Mouse (Mus musculus): ENCODE measurements around the gene Ubqln4. TPM values are rescaled to one million over a fixed set of nuclear protein-coding genes. Genes with fewer than 3 reads are reported as not detected.

Gene Ubqln4
- 42.4 and 47.8 TPM in 2 replicates for polyA plus RNA-seq (2014; fragmentation: Nextera tagmentation; extraction: Ambion mirVana)

- no peaks in the 10 kb centered on the region for H3K27me3 ChIP-seq (ENCODE audit: control insufficient read depth, insufficient read depth, low read length)
- ATAC-seq (ENCODE audit: low FRiP score, low TSS enrichment) (peak; percentile 88), DNase-seq (peak; percentile 94)
- H3K27ac ChIP-seq (replicated peaks; ENCODE audit: low read depth, low read length): peak within 1 kb of the TSS; percentile 93
- H3K4me1 ChIP-seq (ENCODE audit: control insufficient read depth, insufficient read depth, low read length): peaks cover 14% of the 10 kb centered on the region
- H3K36me3 ChIP-seq (ENCODE audit: control insufficient read depth, insufficient read depth, low read length): peaks cover 28% of the 10 kb centered on the region
- H3K9ac ChIP-seq (replicated peaks; ENCODE audit: low read length): peak within 1 kb of the TSS; percentile 88
- peak within 1 kb of the TSS; percentile 91 for H3K4me3 ChIP-seq (replicated peaks; ENCODE audit: low read depth, low read length)
- WGBS: under 1% methylated on average over 35 of the region's 37 CpGs
- H3K4me2 ChIP-seq (ENCODE audit: low read length): peak within 1 kb of the TSS; percentile 91
- no peaks in the 10 kb centered on the region for H3K9me3 ChIP-seq (ENCODE audit: control insufficient read depth, low read length)
Measured at GRCm38 (mm10) chr3:88553525-88553879, at the start of gene Ubqln4. Ubqln4 (plus strand) TSS chr3:88553758.

GRCm38 (mm10) chr3:88503881-88504746 is 49.4 kb upstream of the Ubqln4 start:
- no peak for DNase-seq
- peaks cover 18% of the 10 kb centered on the region for H3K4me1 ChIP-seq (ENCODE audit: control insufficient read depth, insufficient read depth, low read length)
- WGBS: 51% methylated on average over 8 of the region's 8 CpGs
- no peak overlapping the region for H3K9ac ChIP-seq (replicated peaks; ENCODE audit: low read length)
- H3K4me2 ChIP-seq (ENCODE audit: low read length): no peak overlapping the region
- no peak for ATAC-seq (ENCODE audit: low FRiP score, low TSS enrichment)
- H3K27me3 ChIP-seq (ENCODE audit: control insufficient read depth, insufficient read depth, low read length): peaks cover 10% of the 10 kb centered on the region; the same call in 1 of the 2 replicates
- no peak overlapping the region for H3K4me3 ChIP-seq (replicated peaks; ENCODE audit: low read depth, low read length)
- H3K36me3 ChIP-seq (ENCODE audit: control insufficient read depth, insufficient read depth, low read length): no peaks in the 10 kb centered on the region
- no peak overlapping the region for H3K27ac ChIP-seq (replicated peaks; ENCODE audit: low read depth, low read length)
- H3K9me3 ChIP-seq (ENCODE audit: control insufficient read depth, low read length): no peaks in the 10 kb centered on the region

GRCm38 (mm10) chr3:88505081-88505480 is 48.5 kb upstream of the Ubqln4 start:
- Histone ChIP-seq H3K36me3 (ENCODE audit: control insufficient read depth, insufficient read depth, low read length) (no peaks in the 10 kb centered on the region), H3K27ac (replicated peaks; ENCODE audit: low read depth, low read length) (no peak overlapping the region), H3K4me1 (ENCODE audit: control insufficient read depth, insufficient read depth, low read length) (peaks cover 27% of the 10 kb centered on the region), H3K9me3 (ENCODE audit: control insufficient read depth, low read length) (no peaks in the 10 kb centered on the region), H3K4me3 (replicated peaks; ENCODE audit: low read depth, low read length) (no peak overlapping the region), H3K4me2 (ENCODE audit: low read length) (no peak overlapping the region), H3K9ac (replicated peaks; ENCODE audit: low read length) (no peak overlapping the region), H3K27me3 (ENCODE audit: control insufficient read depth, insufficient read depth, low read length) (peaks cover 10% of the 10 kb centered on the region; the same call in 1 of the 2 replicates)
- ATAC-seq (ENCODE audit: low FRiP score, low TSS enrichment) (no peak), DNase-seq (no peak)
- WGBS: 76% methylated on average over 6 of the region's 6 CpGs

- Histone ChIP-seq H3K4me2 (ENCODE audit: low read length) (no peak overlapping the region), H3K4me3 (replicated peaks; ENCODE audit: low read depth, low read length) (no peak overlapping the region), H3K27me3 (ENCODE audit: control insufficient read depth, insufficient read depth, low read length) (peaks cover 10% of the 10 kb centered on the region; the same call in 1 of the 2 replicates), H3K27ac (replicated peaks; ENCODE audit: low read depth, low read length) (no peak overlapping the region), H3K9me3 (ENCODE audit: control insufficient read depth, low read length) (no peaks in the 10 kb centered on the region), H3K4me1 (ENCODE audit: control insufficient read depth, insufficient read depth, low read length) (peaks cover 34% of the 10 kb centered on the region), H3K36me3 (ENCODE audit: control insufficient read depth, insufficient read depth, low read length) (no peaks in the 10 kb centered on the region), H3K9ac (replicated peaks; ENCODE audit: low read length) (no peak overlapping the region)
- no peak for DNase-seq
- WGBS: 54% methylated on average over 7 of the region's 7 CpGs
- no peak for ATAC-seq (ENCODE audit: low FRiP score, low TSS enrichment)
Measured at GRCm38 (mm10) chr3:88505765-88506164, 47.8 kb upstream of the Ubqln4 start.

GRCm38 (mm10) chr3:88509250-88509649 is 44.3 kb upstream of the Ubqln4 start:
- 71% methylated on average over 3 of the region's 3 CpGs for WGBS
- no peak for DNase-seq

GRCm38 (mm10) chr3:88509692-88510420 is 43.7 kb upstream of the Ubqln4 start, which contains the start of gene Lmna:
Lmna (minus strand) TSS chr3:88509956.
- ATAC-seq (ENCODE audit: low FRiP score, low TSS enrichment): peak; percentile 94
- H3K27ac ChIP-seq (replicated peaks; ENCODE audit: low read depth, low read length): peak within 1 kb of the TSS; percentile 83
- peak within 1 kb of the TSS; percentile 50 for H3K9ac ChIP-seq (replicated peaks; ENCODE audit: low read length)
- H3K4me3 ChIP-seq (replicated peaks; ENCODE audit: low read depth, low read length): peak within 1 kb of the TSS; percentile 36
- H3K36me3 ChIP-seq (ENCODE audit: control insufficient read depth, insufficient read depth, low read length): no peaks in the 10 kb centered on the region
- H3K4me2 ChIP-seq (ENCODE audit: low read length): peak within 1 kb of the TSS; percentile 57
- H3K9me3 ChIP-seq (ENCODE audit: control insufficient read depth, low read length): no peaks in the 10 kb centered on the region
- peak; percentile 93 for DNase-seq
- under 1% methylated on average over 31 of the region's 31 CpGs for WGBS
- no peaks in the 10 kb centered on the region for H3K27me3 ChIP-seq (ENCODE audit: control insufficient read depth, insufficient read depth, low read length)
- H3K4me1 ChIP-seq (ENCODE audit: control insufficient read depth, insufficient read depth, low read length): peaks cover 30% of the 10 kb centered on the region

More at GRCm38 (mm10) chr3:88509250-88509649, 44.3 kb upstream of the Ubqln4 start:
- Histone ChIP-seq H3K27me3 (ENCODE audit: control insufficient read depth, insufficient read depth, low read length) (no peaks in the 10 kb centered on the region), H3K4me3 (replicated peaks; ENCODE audit: low read depth, low read length) (peak overlapping the region; percentile 36), H3K4me1 (ENCODE audit: control insufficient read depth, insufficient read depth, low read length) (peaks cover 30% of the 10 kb centered on the region), H3K27ac (replicated peaks; ENCODE audit: low read depth, low read length) (peak overlapping the region; percentile 83), H3K36me3 (ENCODE audit: control insufficient read depth, insufficient read depth, low read length) (no peaks in the 10 kb centered on the region), H3K9ac (replicated peaks; ENCODE audit: low read length) (peak overlapping the region; percentile 50; the same call in 1 of the 2 replicates), H3K4me2 (ENCODE audit: low read length) (peak overlapping the region; percentile 57), H3K9me3 (ENCODE audit: control insufficient read depth, low read length) (no peaks in the 10 kb centered on the region)
- ATAC-seq (ENCODE audit: low FRiP score, low TSS enrichment): no peak

GRCm38 (mm10) chr3:88510421-88511289 is 42.9 kb upstream of the Ubqln4 start:
- Histone ChIP-seq H3K4me1 (ENCODE audit: control insufficient read depth, insufficient read depth, low read length) (peaks cover 30% of the 10 kb centered on the region), H3K36me3 (ENCODE audit: control insufficient read depth, insufficient read depth, low read length) (no peaks in the 10 kb centered on the region), H3K4me3 (replicated peaks; ENCODE audit: low read depth, low read length) (peak overlapping the region; percentile 36), H3K9ac (replicated peaks; ENCODE audit: low read length) (peak overlapping the region; percentile 50; the same call in 1 of the 2 replicates), H3K27me3 (ENCODE audit: control insufficient read depth, insufficient read depth, low read length) (no peaks in the 10 kb centered on the region), H3K27ac (replicated peaks; ENCODE audit: low read depth, low read length) (peak overlapping the region; percentile 83), H3K9me3 (ENCODE audit: control insufficient read depth, low read length) (no peaks in the 10 kb centered on the region), H3K4me2 (ENCODE audit: low read length) (peak overlapping the region; percentile 57)
- WGBS: 51% methylated on average over 13 of the region's 13 CpGs
- ATAC-seq (ENCODE audit: low FRiP score, low TSS enrichment) (no peak; the same call in 1 of the 2 replicates), DNase-seq (no peak)

- no peaks in the 10 kb centered on the region for H3K27me3 ChIP-seq (ENCODE audit: control insufficient read depth, insufficient read depth, low read length)
- WGBS: 62% methylated on average over 4 of the region's 4 CpGs
- no peak overlapping the region for H3K9ac ChIP-seq (replicated peaks; ENCODE audit: low read length)
- ATAC-seq (ENCODE audit: low FRiP score, low TSS enrichment): no peak
- no peaks in the 10 kb centered on the region for H3K9me3 ChIP-seq (ENCODE audit: control insufficient read depth, low read length)
- H3K4me3 ChIP-seq (replicated peaks; ENCODE audit: low read depth, low read length): no peak overlapping the region
- H3K36me3 ChIP-seq (ENCODE audit: control insufficient read depth, insufficient read depth, low read length): no peaks in the 10 kb centered on the region
- H3K4me2 ChIP-seq (ENCODE audit: low read length): no peak overlapping the region
- DNase-seq: no peak
- H3K27ac ChIP-seq (replicated peaks; ENCODE audit: low read depth, low read length): no peak overlapping the region
- H3K4me1 ChIP-seq (ENCODE audit: control insufficient read depth, insufficient read depth, low read length): peaks cover 30% of the 10 kb centered on the region
Measured at GRCm38 (mm10) chr3:88511559-88511958, 42.0 kb upstream of the Ubqln4 start.
